Comparison of ENCODE assay signal across 12 mouse cellular contexts in genomic region chr11:80522852-80523251, GRCm38 (mm10). TPM values are rescaled to one million over a fixed set of nuclear protein-coding genes. Genes with fewer than 3 reads are reported as not detected.
DNase-seq lines count a peak whose midpoint lies in the region; ATAC-seq and TF ChIP-seq lines count a peak whose summit lies in the region.
"Had no signal": no experiment of that assay in that cellular context is flagged by ENCODE, and none has a peak within 500 bp of the region (broad histone marks: within the 10 kb centered on the region; RNA-seq: fewer than 3 reads in every experiment).

No protein-coding gene starts in this region.

- H3K9me3 ChIP-seq in heart, embryonic 12.5 days (replicated peaks) = no peaks in the 10 kb centered on the region
- H3K9me3 ChIP-seq in lung, postnatal 0 days (ENCODE audit: low read length) = no peaks in the 10 kb centered on the region
- H3K9me3 ChIP-seq: midbrain, embryonic 12.5 days had no signal

- H3K36me3 ChIP-seq in heart, embryonic 12.5 days = no peaks in the 10 kb centered on the region
- H3K36me3 ChIP-seq in lung, postnatal 0 days (ENCODE audit: insufficient read depth, low read length) = no peaks in the 10 kb centered on the region
- H3K36me3 ChIP-seq: midbrain, embryonic 12.5 days had no signal

- no peak for TF ChIP-seq POLR2A in cortical plate, adult 2 months (IDR thresholded peaks at IDR 0.05; ENCODE audit: extremely low read depth, insufficient read depth, low read length)

- H3K4me2 ChIP-seq in heart, embryonic 12.5 days = no peak overlapping the region
- H3K4me2 ChIP-seq in lung, postnatal 0 days (replicated peaks; ENCODE audit: low read depth, low read length) = no peak overlapping the region
- H3K4me2 ChIP-seq: midbrain, embryonic 12.5 days had no signal

- TF ChIP-seq EP300 in lung, postnatal 0 days (IDR thresholded peaks at IDR 0.05) = peak; percentile 26; the same call in 1 of the 2 replicates

- 26% methylated on average over 2 of the region's 2 CpGs for WGBS in heart, embryonic 12.5 days
- 33% methylated on average over 2 of the region's 2 CpGs for WGBS in lung, postnatal 0 days

- no peak for TF ChIP-seq CTCF in cortical plate, adult 2 months (IDR thresholded peaks at IDR 0.05; ENCODE audit: extremely low read depth, insufficient read depth, low read length)
- TF ChIP-seq CTCF in lung, postnatal 0 days (IDR thresholded peaks at IDR 0.05) = no peak

- H3K27ac ChIP-seq in heart, embryonic 12.5 days (ENCODE audit: poor library complexity, severe bottlenecking) = no peak overlapping the region; the same call in 1 of the 2 replicates
- H3K27ac ChIP-seq in cortical plate, adult 2 months (ENCODE audit: insufficient read depth, low read length) = peak overlapping the region; percentile 70; the same call in 1 of the 2 replicates
- H3K27ac ChIP-seq in lung, postnatal 0 days (ENCODE audit: low read length) = peak overlapping the region; percentile 51; the same call in 1 of the 2 replicates
- H3K27ac ChIP-seq: hindbrain, postnatal 0 days; midbrain, embryonic 12.5 days had no signal

- peaks cover 25% of the 10 kb centered on the region for H3K4me1 ChIP-seq in heart, embryonic 12.5 days (replicated peaks)
- peaks cover 8% of the 10 kb centered on the region for H3K4me1 ChIP-seq in cortical plate, adult 2 months (ENCODE audit: control insufficient read depth, insufficient read depth, low read length)
- 0 out of 2 replicates have a peak, but pooled peaks cover 3% of the 10 kb centered on the region for H3K4me1 ChIP-seq in lung, postnatal 0 days (ENCODE audit: insufficient read depth, low read depth, low read length)

- peak; percentile 56 for DNase-seq in heart, adult 8-10 months (ENCODE audit: low spot score)
- peak; percentile 81 for DNase-seq in 416B (ENCODE audit: low read depth)
- DNase-seq in lung, postnatal 0 days (ENCODE audit: low spot score) = peak; percentile 55
- DNase-seq in ovary, adult 18-20 months (ENCODE audit: low spot score) = no peak
- DNase-seq in ovary, postnatal 36 days (ENCODE audit: low spot score) = no peak
- DNase-seq in thymus, adult 18-20 months = no peak
- DNase-seq: cerebellum, adult 11 months had no signal

- H3K4me3 ChIP-seq in heart, embryonic 12.5 days = no peak overlapping the region
- no peak overlapping the region for H3K4me3 ChIP-seq in cortical plate, adult 2 months (ENCODE audit: insufficient read depth, low read length)
- no peak overlapping the region for H3K4me3 ChIP-seq in lung, postnatal 0 days (ENCODE audit: low read depth, low read length)
- H3K4me3 ChIP-seq: midbrain, embryonic 12.5 days had no signal

- ATAC-seq in heart, embryonic 12.5 days (ENCODE audit: insufficient number of reproducible peaks, low FRiP score) = no peak
- peak; percentile 49 for ATAC-seq in lung, postnatal 0 days
- ATAC-seq: CD4-positive, CD25-positive, alpha-beta regulatory T cell, adult 4 months; hindbrain, postnatal 0 days had no signal

- H3K27me3 ChIP-seq in heart, embryonic 12.5 days (replicated peaks) = no peaks in the 10 kb centered on the region
- no peaks in the 10 kb centered on the region for H3K27me3 ChIP-seq in lung, postnatal 0 days (replicated peaks; ENCODE audit: insufficient read depth, low read length)

- H3K9ac ChIP-seq in heart, embryonic 12.5 days = no peak overlapping the region
- H3K9ac ChIP-seq in lung, postnatal 0 days (replicated peaks; ENCODE audit: low read depth) = no peak overlapping the region
- H3K9ac ChIP-seq: midbrain, embryonic 12.5 days had no signal

RNA-seq across cellular contexts. Expression of gene Cdk5r1, which starts 46.0 kb away (rescaled TPM):
- total RNA-seq in heart, adult 8-10 months (2022) = 1 to 10 TPM in 2 of 4 experiments, under 1 TPM in 2; 0.85 to 4.1 (median 1.4) TPM
- polyA plus RNA-seq in heart, embryonic 12.5 days (2016; fragmentation: Nextera tagmentation; extraction: Ambion mirVana) = 0.50 and 0.56 TPM in 2 replicates
- polyA plus RNA-seq in cortical plate, adult 2 months (2012; rRNA removed) = 215 and 234 TPM in 2 replicates
- polyA plus RNA-seq in lung, postnatal 0 days (2015; fragmentation: Nextera tagmentation; extraction: Ambion mirVana) = 0.39 and 0.48 TPM in 2 replicates

Comparison
In these comparisons a context has a peak if more than half of its experiments do, and no peak if none do; other contexts are left out.
1. DNase-seq: peak in heart, adult 8-10 months (single experiment), 416B (single experiment) and lung, postnatal 0 days (single experiment); none in ovary, adult 18-20 months (single experiment), ovary, postnatal 36 days (single experiment) and thymus, adult 18-20 months (0 of 2).
2. RNA of gene Cdk5r1, which starts 46.0 kb away (polyA plus RNA-seq): 215 to 234 TPM in cortical plate, adult 2 months; 0.50 to 0.56 TPM in heart, embryonic 12.5 days and 0.39 to 0.48 TPM in lung, postnatal 0 days; every median in the first group is over 100 times any median in the second.